ENCODE assay signal across 9 mouse cellular contexts in genomic region chr17:53387581-53388473, GRCm38 (mm10).
DNase-seq lines count a peak whose midpoint lies in the region; ATAC-seq and TF ChIP-seq lines count a peak whose summit lies in the region.
"Had no signal": no experiment of that assay in that cellular context is flagged by ENCODE, and none has a peak within 500 bp of the region (broad histone marks: within the 10 kb centered on the region; RNA-seq: fewer than 3 reads in every experiment).

No protein-coding gene starts in this region.

- TF ChIP-seq POLR2A in cerebellum, adult 2 months (IDR thresholded peaks at IDR 0.05; ENCODE audit: borderline replicate concordance, insufficient read depth, low read length): no peak

- H3K4me3 ChIP-seq in cerebellum, adult 2 months (replicated peaks; ENCODE audit: insufficient read depth, low read depth, low read length): no peak overlapping the region
- no peak overlapping the region for H3K4me3 ChIP-seq in liver, postnatal 0 days (ENCODE audit: low read depth, low read length)
- H3K4me3 ChIP-seq in liver, embryonic 12.5 days: no peak overlapping the region
- no peak overlapping the region for H3K4me3 ChIP-seq in forebrain, embryonic 16.5 days (replicated peaks; ENCODE audit: low read length)
- H3K4me3 ChIP-seq in neural tube, embryonic 15.5 days (replicated peaks): no peak overlapping the region
- H3K4me3 ChIP-seq: myocyte had no signal

- H3K9ac ChIP-seq in liver, postnatal 0 days (replicated peaks): no peak overlapping the region
- no peak overlapping the region for H3K9ac ChIP-seq in liver, embryonic 12.5 days
- no peak overlapping the region for H3K9ac ChIP-seq in forebrain, embryonic 16.5 days (replicated peaks; ENCODE audit: low read depth, low read length)
- no peak overlapping the region for H3K9ac ChIP-seq in neural tube, embryonic 15.5 days (replicated peaks)

- peak; percentile 10; the same call in 1 of the 2 replicates for TF ChIP-seq CTCF in cerebellum, adult 2 months (IDR thresholded peaks at IDR 0.05; ENCODE audit: borderline replicate concordance, insufficient read depth, low read depth, low read length)
- TF ChIP-seq CTCF in liver, postnatal 0 days (IDR thresholded peaks at IDR 0.05; ENCODE audit: low read depth): peak; percentile 51

- no peak for DNase-seq in cerebellum, adult 2 months
- no peak for DNase-seq in cerebellum, adult 11 months
- no peak for DNase-seq in liver, postnatal 0 days
- DNase-seq in B cell, adult 2 months: no peak

- no peak for ATAC-seq in liver, postnatal 0 days
- no peak for ATAC-seq in liver, embryonic 12.5 days
- peak; percentile 84; the same call in 1 of the 2 replicates for ATAC-seq in forebrain, embryonic 16.5 days
- ATAC-seq in neural tube, embryonic 15.5 days (ENCODE audit: low FRiP score): peak; percentile 82
- ATAC-seq in erythroblast, adult 5-6 weeks (replicated peaks; ENCODE audit: low FRiP score, poor library complexity, severe bottlenecking): no peak

- no peak overlapping the region for H3K27ac ChIP-seq in cerebellum, adult 2 months (ENCODE audit: insufficient read depth, low read length)
- no peak overlapping the region for H3K27ac ChIP-seq in liver, postnatal 0 days (ENCODE audit: low read depth)
- H3K27ac ChIP-seq in liver, embryonic 12.5 days: no peak overlapping the region
- no peak overlapping the region for H3K27ac ChIP-seq in forebrain, embryonic 16.5 days (ENCODE audit: low read length)
- no peak overlapping the region for H3K27ac ChIP-seq in neural tube, embryonic 15.5 days (replicated peaks)

- H3K27me3 ChIP-seq in cerebellum, adult 2 months (ENCODE audit: control insufficient read depth, insufficient read depth, low read length): no peaks in the 10 kb centered on the region
- H3K27me3 ChIP-seq in liver, postnatal 0 days (ENCODE audit: insufficient read depth, low read length): no peaks in the 10 kb centered on the region
- H3K27me3 ChIP-seq in liver, embryonic 12.5 days (replicated peaks): no peaks in the 10 kb centered on the region
- no peaks in the 10 kb centered on the region for H3K27me3 ChIP-seq in forebrain, embryonic 16.5 days (replicated peaks; ENCODE audit: control insufficient read depth, insufficient read depth, low read length)
- H3K27me3 ChIP-seq in neural tube, embryonic 15.5 days (replicated peaks): no peaks in the 10 kb centered on the region

- no peak overlapping the region for H3K4me2 ChIP-seq in liver, postnatal 0 days (ENCODE audit: low read depth, low read length)
- no peak overlapping the region for H3K4me2 ChIP-seq in liver, embryonic 12.5 days
- no peak overlapping the region for H3K4me2 ChIP-seq in forebrain, embryonic 16.5 days (ENCODE audit: low read length)
- H3K4me2 ChIP-seq in neural tube, embryonic 15.5 days: no peak overlapping the region

- 49% methylated on average over 6 of the region's 6 CpGs for WGBS in cerebellum, adult 2 months
- WGBS in liver, postnatal 0 days (ENCODE audit: insufficient replicate concordance): 41% methylated on average over 6 of the region's 6 CpGs
- WGBS in liver, embryonic 12.5 days (ENCODE audit: insufficient replicate concordance): 42% methylated on average over 6 of the region's 6 CpGs
- 47% methylated on average over 6 of the region's 6 CpGs for WGBS in forebrain, embryonic 16.5 days
- 41% methylated on average over 6 of the region's 6 CpGs for WGBS in neural tube, embryonic 15.5 days

- TF ChIP-seq EP300 in liver, postnatal 0 days (IDR thresholded peaks at IDR 0.05; ENCODE audit: low read depth): no peak

- H3K9me3 ChIP-seq in liver, postnatal 0 days (ENCODE audit: low read length): no peaks in the 10 kb centered on the region
- H3K9me3 ChIP-seq in liver, embryonic 12.5 days (replicated peaks): no peaks in the 10 kb centered on the region
- H3K9me3 ChIP-seq in forebrain, embryonic 16.5 days (ENCODE audit: control insufficient read depth, low read length): no peaks in the 10 kb centered on the region
- H3K9me3 ChIP-seq in neural tube, embryonic 15.5 days (replicated peaks): no peaks in the 10 kb centered on the region

- no peaks in the 10 kb centered on the region for H3K4me1 ChIP-seq in cerebellum, adult 2 months (ENCODE audit: control insufficient read depth, insufficient read depth, low read length)
- H3K4me1 ChIP-seq in liver, postnatal 0 days (ENCODE audit: insufficient read depth): no peaks in the 10 kb centered on the region
- H3K4me1 ChIP-seq in liver, embryonic 12.5 days: no peaks in the 10 kb centered on the region
- no peaks in the 10 kb centered on the region for H3K4me1 ChIP-seq in forebrain, embryonic 16.5 days (replicated peaks; ENCODE audit: control insufficient read depth, insufficient read depth, low read length)
- H3K4me1 ChIP-seq in neural tube, embryonic 15.5 days: no peaks in the 10 kb centered on the region

- H3K36me3 ChIP-seq in liver, postnatal 0 days (replicated peaks; ENCODE audit: insufficient read depth, low read length): no peaks in the 10 kb centered on the region
- H3K36me3 ChIP-seq in liver, embryonic 12.5 days: no peaks in the 10 kb centered on the region
- H3K36me3 ChIP-seq in forebrain, embryonic 16.5 days (ENCODE audit: control insufficient read depth, insufficient read depth): no peaks in the 10 kb centered on the region
- H3K36me3 ChIP-seq in neural tube, embryonic 15.5 days: no peaks in the 10 kb centered on the region

Comparison
In these comparisons a context has a peak if more than half of its experiments do, and no peak if none do; other contexts are left out.
1. ATAC-seq: peak in forebrain, embryonic 16.5 days (single experiment) and neural tube, embryonic 15.5 days (single experiment); none in liver, postnatal 0 days (single experiment), liver, embryonic 12.5 days (single experiment) and erythroblast, adult 5-6 weeks (single experiment).